Mouse (Mus musculus) urinary bladder, postnatal 0 days (tissue): Measurements from ENCODE around the gene Klk1b3. TPM values are rescaled to one million over a fixed set of nuclear protein-coding genes. Genes with fewer than 3 reads are reported as not detected.

ENCODE experiments used
- polyA plus RNA-seq: library from polyadenylated mRNA; unstranded; fragments of >200 nt; fragmentation: Nextera tagmentation; extraction: Ambion mirVana; gene quantifications from 2 replicates; pipeline ENCODE4 v1.2.1, GENCODE M21; 2015

Klk1b3 gene
- polyA plus RNA-seq = not detected in 2 replicates

GRCm38 (mm10) chr7:44197891-44198290 lies at the start of gene Klk1b3:
Gene Klk1b3, plus strand, starts transcription at chr7:44198191.

GRCm38 (mm10) chr7:44187936-44188335 lies 10.1 kb upstream of the Klk1b3 start, which contains the start of gene Klk1b24:
Gene Klk1b24, plus strand, starts transcription at chr7:44188236.

GRCm38 (mm10) chr7:44207135-44207534 lies 9.1 kb downstream of the Klk1b3 start, which contains the start of gene Klk1b4:
Gene Klk1b4, plus strand, starts transcription at chr7:44207435.

GRCm38 (mm10) chr7:44215645-44216044 lies 17.7 kb downstream of the Klk1b3 start, which contains the start of gene Klk1b5:
Gene Klk1b5, plus strand, starts transcription at chr7:44215945.

GRCm38 (mm10) chr7:44225076-44225475 lies 27.1 kb downstream of the Klk1b3 start, which contains the start of gene Klk1:
Gene Klk1, plus strand, starts transcription at chr7:44225360.

GRCm38 (mm10) chr7:44235909-44236308 lies 37.9 kb downstream of the Klk1b3 start, which contains the start of gene Gm36864:
Gene Gm36864, plus strand, starts transcription at chr7:44236177.

GRCm38 (mm10) chr7:44246055-44246983 lies 48.3 kb downstream of the Klk1b3 start, which contains the start of the genes 1700028J19Rik and 2410002F23Rik:
Gene 1700028J19Rik, minus strand, starts transcription at chr7:44246695.
Gene 2410002F23Rik, plus strand, starts transcription at chr7:44246722.

Other genes with a start within 250 kb of the Klk1b3 start
- gene Klk1b8, start 247.5 kb upstream of the Klk1b3 start, polyA plus RNA-seq = not detected in 2 replicates
- gene Klk1b1, start 231.4 kb upstream of the Klk1b3 start, polyA plus RNA-seq = not detected in 2 replicates
- gene Klk1b9, start 222.1 kb upstream of the Klk1b3 start, polyA plus RNA-seq = not detected in 2 replicates
- not detected in 2 replicates for gene Klk1b11, start 202.3 kb upstream of the Klk1b3 start, polyA plus RNA-seq
- gene Klk1b26, start 186.0 kb upstream of the Klk1b3 start, polyA plus RNA-seq = not detected in 2 replicates
- gene Klk1b27, start 145.9 kb upstream of the Klk1b3 start, polyA plus RNA-seq = not detected in 2 replicates
- not detected in 2 replicates for gene Klk1b21, start 95.9 kb upstream of the Klk1b3 start, polyA plus RNA-seq
- gene Klk1b22, start 85.5 kb upstream of the Klk1b3 start, polyA plus RNA-seq = not detected in 2 replicates
- not detected in 2 replicates for gene Klk1b16, start 61.4 kb upstream of the Klk1b3 start, polyA plus RNA-seq
- gene Klk1b24, start 10.0 kb upstream of the Klk1b3 start, polyA plus RNA-seq = not detected in 2 replicates
- not detected in 2 replicates for gene Klk1b4, start 9.2 kb downstream of the Klk1b3 start, polyA plus RNA-seq
- not detected in 2 replicates for gene Klk1b5, start 17.8 kb downstream of the Klk1b3 start, polyA plus RNA-seq
- not detected in 2 replicates for gene Klk1, start 27.2 kb downstream of the Klk1b3 start, polyA plus RNA-seq
- not detected in 2 replicates for gene Gm36864, start 38.0 kb downstream of the Klk1b3 start, polyA plus RNA-seq
- gene 1700028J19Rik, start 48.5 kb downstream of the Klk1b3 start, polyA plus RNA-seq = 0.71 and 1.4 TPM in 2 replicates
- 55.7 and 58.6 TPM in 2 replicates for gene 2410002F23Rik, start 48.5 kb downstream of the Klk1b3 start, polyA plus RNA-seq
- gene Acp4, start 59.2 kb downstream of the Klk1b3 start, polyA plus RNA-seq = not detected in 2 replicates
- not detected in 2 replicates for gene Gm15517, start 63.3 kb downstream of the Klk1b3 start, polyA plus RNA-seq
- 13.6 and 16.2 TPM in 2 replicates for gene Clec11a, start 108.7 kb downstream of the Klk1b3 start, polyA plus RNA-seq
- gene Shank1, start 112.1 kb downstream of the Klk1b3 start, polyA plus RNA-seq = 1.1 and 1.2 TPM in 2 replicates
- 0.48 and 0.58 TPM in 2 replicates for gene Syt3, start 185.9 kb downstream of the Klk1b3 start, polyA plus RNA-seq
- gene 1700008O03Rik, start 187.6 kb downstream of the Klk1b3 start, polyA plus RNA-seq = 0.60 and 0.81 TPM in 2 replicates
- 0.13 and 0.26 TPM in 2 replicates for gene Lrrc4b, start 230.8 kb downstream of the Klk1b3 start, polyA plus RNA-seq